Comparison of ENCODE assay signal across 28 mouse cellular contexts in the genomic region with DNA sequence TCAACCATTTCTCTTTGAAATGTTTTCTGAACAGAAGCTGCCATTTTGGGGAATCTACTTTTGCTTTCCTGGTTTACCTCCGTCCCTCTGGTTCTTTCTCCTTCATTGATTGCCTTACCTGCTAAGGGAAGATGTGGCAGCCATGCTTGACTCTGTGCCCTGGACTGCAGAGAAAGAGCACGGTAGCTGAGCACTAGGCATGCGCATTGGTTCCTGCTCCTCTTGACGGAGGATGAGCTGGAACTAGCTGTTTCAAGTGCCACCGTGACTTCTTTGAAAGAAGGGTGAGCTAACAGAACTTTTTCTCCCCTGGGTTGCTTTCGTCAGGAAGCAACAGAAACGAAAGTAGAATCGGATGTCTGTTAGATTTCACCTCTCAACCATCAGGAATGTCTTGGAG. TPM values are rescaled to one million over a fixed set of nuclear protein-coding genes. Genes with fewer than 3 reads are reported as not detected.
"Had no signal": no experiment of that assay in that cellular context is flagged by ENCODE, and none has a peak within 500 bp of the region (broad histone marks: within the 10 kb centered on the region; RNA-seq: fewer than 3 reads in every experiment).

No protein-coding gene starts in this region.

- H3K27me3 ChIP-seq: embryonic facial prominence, embryonic 12.5 days; embryonic facial prominence, embryonic 13.5 days; embryonic facial prominence, embryonic 15.5 days; forebrain, embryonic 12.5 days; forebrain, embryonic 13.5 days; forebrain, embryonic 15.5 days had no signal

- H3K36me3 ChIP-seq: embryonic facial prominence, embryonic 10.5 days; embryonic facial prominence, embryonic 12.5 days; embryonic facial prominence, embryonic 13.5 days; embryonic facial prominence, embryonic 15.5 days; forebrain, embryonic 10.5 days; forebrain, embryonic 12.5 days; forebrain, embryonic 15.5 days had no signal

- H3K4me1 ChIP-seq: embryonic facial prominence, embryonic 13.5 days; embryonic facial prominence, embryonic 15.5 days; forebrain, embryonic 12.5 days; forebrain, embryonic 13.5 days; forebrain, embryonic 15.5 days had no signal

- H3K4me2 ChIP-seq: embryonic facial prominence, embryonic 12.5 days; embryonic facial prominence, embryonic 13.5 days; embryonic facial prominence, embryonic 15.5 days; forebrain, embryonic 12.5 days; forebrain, embryonic 13.5 days; forebrain, embryonic 15.5 days had no signal

- ATAC-seq: forebrain, embryonic 13.5 days; forebrain, embryonic 14.5 days; forebrain, embryonic 15.5 days; forebrain, embryonic 16.5 days; forebrain, postnatal 0 days had no signal

- H3K4me3 ChIP-seq: embryonic facial prominence, embryonic 10.5 days; embryonic facial prominence, embryonic 12.5 days; embryonic facial prominence, embryonic 13.5 days; embryonic facial prominence, embryonic 15.5 days; erythroblast, embryonic 14.5 days; forebrain, embryonic 10.5 days; forebrain, embryonic 12.5 days; forebrain, embryonic 13.5 days; forebrain, embryonic 15.5 days; gastrocnemius, adult 2 months; heart, adult 2 months had no signal

- DNase-seq: cerebellum, adult 9-10 months; cerebellum, adult 9-11 months; cerebellum, postnatal 10 days; cerebellum, postnatal 14 days; cerebellum, postnatal 25 days; cerebellum, postnatal 36 days; embryo, embryonic 11 days; forebrain, postnatal 0 days; gastrocnemius, adult 2 months; gastrocnemius, postnatal 10 days; gastrocnemius, postnatal 14 days; gastrocnemius, postnatal 25 days; gastrocnemius, postnatal 36 days; heart, adult 11 months; heart, adult 18-20 months; heart, adult 2 months had no signal

- H3K9ac ChIP-seq: embryonic facial prominence, embryonic 12.5 days; embryonic facial prominence, embryonic 13.5 days; embryonic facial prominence, embryonic 15.5 days; forebrain, embryonic 12.5 days; forebrain, embryonic 13.5 days; forebrain, embryonic 15.5 days; forebrain, postnatal 0 days had no signal

- H3K9me3 ChIP-seq: embryonic facial prominence, embryonic 10.5 days; embryonic facial prominence, embryonic 12.5 days; embryonic facial prominence, embryonic 13.5 days; embryonic facial prominence, embryonic 15.5 days; forebrain, embryonic 10.5 days; forebrain, embryonic 12.5 days; forebrain, embryonic 13.5 days; forebrain, embryonic 15.5 days had no signal

- H3K27ac ChIP-seq: embryonic facial prominence, embryonic 10.5 days; embryonic facial prominence, embryonic 12.5 days; embryonic facial prominence, embryonic 13.5 days; embryonic facial prominence, embryonic 15.5 days; forebrain, embryonic 10.5 days; forebrain, embryonic 12.5 days; forebrain, embryonic 13.5 days; forebrain, embryonic 15.5 days; heart, adult 2 months had no signal

RNA-seq across cellular contexts. Expression of a gene that starts 17.7 kb away (rescaled TPM):
- total RNA-seq: granulocyte monocyte progenitor cell, adult 5-6 weeks had no signal
